Mouse (Mus musculus) G1E (cell line): Measurements from ENCODE around the gene Tnfsf12.

Experiments used
- CTCF ChIP-seq: IDR thresholded peaks from 2 replicates; pipeline ENCODE4 v1.5.1; 2012; ENCODE audit warnings: low read depth, low read length, inconsistent platforms, mixed read lengths
- GATA1 ChIP-seq: IDR thresholded peaks from 2 replicates; pipeline ENCODE4 v1.6.1; 2012; ENCODE audit warnings: borderline replicate concordance, low read length, inconsistent platforms, mixed read lengths
- GATA2 ChIP-seq: IDR thresholded peaks from 2 replicates; pipeline ENCODE4 v1.6.1; 2012; ENCODE audit warnings: low read depth, low read length, inconsistent platforms, borderline replicate concordance

- TF ChIP-seq CTCF (no peak), GATA2 (no peak), GATA1 (no peak)
These were observed 646 bp downstream of the Tnfsf12 start for GRCm38 (mm10) chr11:69695046-69695360.
